Mouse (Mus musculus) gastrocnemius, adult 18-20 months (tissue): Measurements from ENCODE around the gene Shank3. TPM values are rescaled to one million over a fixed set of nuclear protein-coding genes. Genes with fewer than 3 reads are reported as not detected.

Source experiments
- DNase-seq: peaks from one replicate; pipeline ENCODE4 v3.0.0; 2021; ENCODE audit warnings: low spot score
- total RNA-seq, 2 experiments: library from RNA; stranded (reverse); gene quantifications; 2 replicates each; pipeline ENCODE4 v1.2.3; 2021

Shank3 gene
- total RNA-seq, 2 experiments from 2014 or later, result 8.9 to 12.6 TPM

GRCm38 (mm10) chr15:89555591-89555990 is 56.2 kb downstream of the Shank3 start:
- DNase-seq, result no peak

DNA sequence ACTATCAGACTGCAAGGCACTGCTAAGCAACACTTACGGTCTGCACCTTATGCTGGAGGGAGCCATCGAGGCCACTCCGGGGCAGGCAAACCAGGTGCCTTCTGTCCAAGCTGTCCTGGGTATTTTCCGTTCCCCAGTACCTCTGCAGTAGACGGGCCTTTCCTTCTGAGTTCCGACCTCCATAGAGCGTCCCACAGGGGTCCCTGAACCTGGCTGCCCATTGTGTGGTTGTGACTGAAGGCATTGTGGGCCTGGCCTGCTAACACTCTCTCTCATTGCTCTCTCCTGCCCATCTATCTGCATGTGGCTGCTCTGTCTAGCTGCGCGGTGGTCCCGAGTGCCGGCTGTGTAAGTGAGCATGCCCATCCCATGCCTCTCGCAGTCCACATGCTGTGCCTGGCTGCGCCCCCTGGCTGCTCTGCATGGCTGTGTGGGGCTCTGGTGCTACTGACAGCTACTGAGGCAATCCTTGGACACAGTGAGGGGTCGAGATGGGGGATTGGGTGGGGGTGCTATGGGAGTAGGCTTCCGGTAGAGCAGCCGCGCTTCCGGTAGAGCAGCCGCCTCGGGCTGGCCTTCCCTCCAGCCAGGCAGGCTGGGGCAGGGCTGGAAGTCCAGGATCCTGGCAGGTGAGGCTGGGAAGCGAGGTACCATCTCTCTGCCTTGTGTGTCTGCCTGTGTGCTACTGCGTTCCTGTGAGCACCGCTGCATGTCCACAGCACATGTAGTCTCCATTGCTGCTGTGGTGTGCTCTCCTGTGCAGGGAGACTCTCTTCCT is 57.2 kb downstream of the Shank3 start:
- no peak for DNase-seq

GRCm38 (mm10) chr15:89557179-89557995 is 58.0 kb downstream of the Shank3 start:
- no peak for DNase-seq

DNA sequence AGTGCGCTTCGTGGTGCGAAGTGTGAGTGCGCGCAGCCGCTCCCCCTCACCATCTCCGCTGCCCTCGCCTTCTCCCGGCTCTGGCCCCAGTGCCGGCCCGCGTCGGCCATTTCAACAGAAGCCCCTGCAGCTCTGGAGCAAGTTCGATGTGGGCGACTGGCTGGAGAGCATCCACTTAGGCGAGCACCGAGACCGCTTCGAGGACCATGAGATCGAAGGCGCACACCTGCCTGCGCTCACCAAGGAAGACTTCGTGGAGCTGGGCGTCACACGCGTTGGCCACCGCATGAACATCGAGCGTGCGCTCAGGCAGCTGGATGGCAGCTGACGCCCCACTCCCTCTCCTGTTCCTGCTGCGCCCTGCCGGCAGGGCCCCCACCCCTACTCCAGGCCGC is 58.6 kb downstream of the Shank3 start:
- no peak for DNase-seq

- DNase-seq, result no peak
Measured at GRCm38 (mm10) chr15:89559202-89559731, 59.8 kb downstream of the Shank3 start.

DNA sequence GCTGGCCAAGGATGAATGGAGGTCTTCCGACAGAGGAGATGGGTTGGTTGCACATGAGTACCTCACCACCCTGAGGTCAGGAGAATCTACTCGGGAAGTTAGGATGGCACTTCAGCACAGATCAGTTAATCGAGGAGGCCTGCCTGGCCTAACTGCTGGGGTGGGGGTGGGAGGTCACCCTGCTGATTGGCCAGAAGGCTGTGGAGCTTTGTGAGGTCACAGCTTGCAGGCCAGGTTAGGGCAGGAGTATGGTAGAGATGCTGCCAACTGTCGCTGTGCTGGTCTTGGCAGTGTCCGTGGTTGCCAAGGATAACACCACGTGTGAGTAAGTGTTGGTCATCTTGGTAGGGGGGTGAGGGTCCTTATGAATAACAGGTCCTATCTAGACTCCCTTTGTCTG is 68.7 kb downstream of the Shank3 start, which contains the start of gene Acr:
Gene Acr, plus strand, starts transcription at position 213 of the 400 bp plus-strand sequence.
- DNase-seq, result no peak

GRCm38 (mm10) chr15:89572147-89572546 is 72.7 kb downstream of the Shank3 start:
- no peak for DNase-seq

DNA sequence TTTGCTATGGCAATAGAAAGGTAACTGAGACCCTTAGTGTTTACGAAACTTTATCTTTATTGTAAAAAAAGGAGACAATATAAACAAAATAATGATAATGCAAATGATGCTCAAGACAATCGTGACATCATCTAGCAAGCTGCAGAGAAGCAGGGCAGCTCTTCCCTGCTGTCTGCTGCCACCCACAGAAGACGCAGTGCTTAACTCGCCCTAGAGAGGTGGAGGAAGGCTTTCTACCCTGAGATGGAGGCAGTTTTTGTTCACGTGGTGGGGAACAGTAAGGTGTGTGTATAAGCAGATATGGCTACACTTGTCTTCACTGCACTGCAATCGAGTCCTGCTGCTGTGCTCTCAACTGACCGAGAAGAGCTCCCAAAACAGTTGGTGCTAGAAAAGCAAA is 83.1 kb downstream of the Shank3 start:
- no peak for DNase-seq

DNA sequence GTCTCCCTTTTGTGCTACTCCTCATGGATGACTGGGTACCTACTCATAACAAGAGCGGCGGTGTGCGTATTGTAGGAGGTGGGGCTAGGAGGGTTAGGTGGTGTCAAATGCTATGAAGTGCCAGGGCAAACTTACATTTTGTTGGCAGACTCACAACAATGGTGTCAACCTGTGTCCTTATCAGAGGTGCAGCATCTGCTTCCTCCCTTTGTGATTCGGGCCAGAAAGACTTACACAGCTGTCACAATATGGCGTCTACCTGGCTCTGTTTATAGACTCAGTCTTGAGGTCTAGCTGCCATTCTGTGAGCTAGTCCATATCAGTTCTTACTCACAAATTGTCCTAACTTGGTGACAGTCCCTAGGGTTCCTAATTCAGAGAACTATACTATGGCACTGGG is 85.7 kb downstream of the Shank3 start:
- DNase-seq, result peak; percentile 5

DNA sequence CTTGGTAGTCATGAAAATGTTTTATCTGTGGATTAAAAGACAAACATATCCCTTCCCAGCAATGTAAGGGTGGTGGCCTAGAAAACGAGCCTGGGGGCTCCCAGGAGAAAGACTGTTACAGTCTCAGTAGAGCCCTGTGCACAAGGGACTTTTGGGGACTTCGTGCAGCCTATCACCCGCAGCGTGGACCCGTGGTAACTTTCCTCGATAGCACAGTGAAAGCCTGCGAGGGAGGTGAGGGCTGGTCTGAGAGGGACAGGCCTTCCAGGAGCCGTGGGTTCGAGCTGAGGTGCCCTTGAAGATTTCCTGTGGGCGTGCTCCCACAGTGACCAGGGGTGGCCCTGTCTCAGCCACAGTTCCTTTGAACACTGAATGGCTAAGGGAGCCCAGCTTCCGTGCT is 86.2 kb downstream of the Shank3 start:
- DNase-seq, result no peak

DNA sequence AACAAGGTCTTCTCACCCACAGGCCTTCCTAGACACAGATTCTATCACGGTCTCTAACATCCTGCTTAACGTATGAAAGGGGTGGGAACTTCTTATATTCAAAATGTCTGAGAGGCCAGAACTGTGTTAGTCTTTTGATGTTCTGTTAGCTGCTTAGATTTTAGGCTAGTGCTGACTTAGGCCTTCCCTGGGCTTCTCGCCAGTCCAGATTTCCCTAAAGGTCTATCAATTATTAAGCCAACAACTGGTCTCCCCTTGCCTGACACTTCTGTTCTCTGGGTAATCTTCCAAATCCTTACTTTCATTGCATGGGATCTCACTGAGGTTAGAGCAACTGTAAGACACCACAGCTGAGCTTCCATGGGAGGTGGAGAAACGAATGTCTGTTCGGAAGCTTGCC is 89.7 kb downstream of the Shank3 start:
- DNase-seq, result no peak

GRCm38 (mm10) chr15:89591317-89591716 is 91.9 kb downstream of the Shank3 start:
- no peak for DNase-seq

DNA sequence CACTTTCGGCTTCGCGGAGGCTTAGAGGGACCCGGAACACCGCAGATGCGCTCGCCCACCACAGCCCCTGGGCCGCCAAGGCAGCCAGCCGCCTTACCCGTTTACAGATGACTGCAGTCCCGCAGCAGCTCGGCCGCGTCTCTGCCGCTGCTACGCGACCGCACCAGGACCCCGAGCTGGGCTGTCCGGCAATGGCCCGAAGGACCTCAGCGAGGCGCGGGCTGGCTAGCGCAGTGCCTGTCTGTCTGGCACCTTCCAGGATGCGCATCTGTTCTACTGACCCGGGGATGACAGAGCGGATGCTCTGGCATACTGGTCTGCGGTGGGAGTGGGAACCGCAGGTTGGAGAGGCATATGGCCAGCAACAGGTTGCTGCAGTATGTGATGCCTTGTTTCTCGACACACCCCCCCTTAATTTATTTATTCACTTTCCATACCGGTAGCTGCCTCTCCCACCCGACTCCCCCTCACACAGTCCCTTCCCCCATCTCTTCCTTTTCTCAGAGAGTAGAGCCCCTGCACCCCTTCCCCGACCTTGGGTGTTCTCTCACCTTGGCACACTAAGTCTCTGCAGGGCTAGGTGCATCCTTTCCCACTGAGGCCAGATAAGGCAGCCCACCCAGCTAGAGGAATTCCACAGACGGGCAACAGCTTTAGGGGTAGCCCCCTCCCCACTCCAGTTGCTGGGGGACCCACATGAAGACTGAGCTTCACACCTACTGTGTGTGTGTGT is 92.5 kb downstream of the Shank3 start, which contains the start of gene Rabl2:
Gene Rabl2, minus strand, starts transcription at position 201 of the 733 bp plus-strand sequence.
- DNase-seq, result peak; percentile 84

DNA sequence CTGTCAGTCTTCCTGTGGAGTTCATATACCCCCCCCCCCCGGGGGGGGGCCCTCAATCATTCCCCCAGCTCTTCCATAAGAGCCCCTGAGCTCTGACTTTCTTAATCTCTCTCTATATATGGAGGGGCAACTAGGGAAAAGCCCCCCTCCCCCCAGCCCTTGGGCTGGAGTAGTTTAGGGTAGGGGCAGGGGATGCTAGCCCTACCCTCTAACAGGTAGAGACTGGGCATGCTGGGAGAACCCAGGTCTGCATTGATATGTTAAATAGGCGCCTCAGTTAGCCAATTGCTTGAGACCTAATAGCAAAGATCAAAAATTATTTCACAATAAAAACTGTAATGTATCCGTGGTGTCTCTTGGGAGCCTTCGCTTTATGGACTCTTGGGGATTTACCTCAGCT is 93.1 kb downstream of the Shank3 start:
- no peak for DNase-seq

DNA sequence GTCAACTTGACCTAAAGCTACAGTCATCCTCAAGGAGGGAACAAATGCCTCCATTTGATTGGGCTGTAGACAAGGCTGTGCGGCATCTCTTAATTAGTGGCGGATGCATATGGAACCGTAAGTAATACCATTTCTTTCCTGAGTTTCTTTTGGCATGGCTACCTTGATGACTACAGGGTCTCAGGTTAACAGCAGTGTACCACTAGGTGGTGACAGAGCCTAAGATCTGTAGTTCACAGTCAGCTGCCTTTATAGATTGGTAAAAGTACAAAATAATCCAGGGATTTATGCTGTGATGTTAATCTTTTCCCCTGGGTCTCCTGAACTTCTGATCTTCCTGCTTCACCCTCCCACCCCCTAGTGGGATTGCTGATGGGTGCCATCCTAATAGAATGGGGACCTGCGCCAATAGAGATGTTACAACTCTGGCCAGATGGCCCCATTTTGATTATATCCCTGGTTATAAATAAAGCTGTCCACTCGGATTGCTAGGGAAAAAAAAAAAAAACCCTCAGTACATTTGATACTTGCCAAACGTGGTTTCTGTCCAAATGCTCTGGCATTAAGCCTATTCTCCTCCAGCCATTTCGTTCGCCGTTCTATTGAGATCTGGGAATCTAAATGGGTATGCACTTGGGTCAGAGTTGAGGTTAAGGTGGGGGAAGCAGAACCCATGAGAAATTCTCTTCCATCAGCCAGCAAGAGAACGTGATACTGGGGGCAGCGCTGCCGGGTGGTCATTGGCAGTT is 106.6 kb downstream of the Shank3 start:
- DNase-seq, result no peak

GRCm38 (mm10) chr15:89607480-89607879 is 108.1 kb downstream of the Shank3 start:
- DNase-seq, result no peak

DNA sequence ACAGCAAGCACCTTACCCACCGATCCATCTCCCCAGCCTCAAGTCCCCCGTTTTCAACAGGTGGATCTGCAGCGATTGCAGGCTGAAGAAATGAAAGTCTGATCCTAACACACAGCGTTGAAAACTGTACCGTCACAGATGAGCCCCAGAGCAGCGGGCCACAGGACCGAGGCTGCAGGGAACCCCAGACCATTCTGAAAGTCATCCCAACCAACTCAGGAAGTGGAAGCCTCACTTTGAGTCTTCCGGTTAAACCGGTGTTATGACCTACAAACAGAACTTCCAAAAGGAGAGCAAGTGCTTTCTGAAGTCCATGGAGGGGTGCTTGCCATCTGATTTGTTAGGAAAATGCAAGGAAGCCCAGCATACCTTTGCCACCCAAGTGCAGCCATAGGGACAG is 108.5 kb downstream of the Shank3 start:
- DNase-seq, result no peak
